Mouse (Mus musculus) olfactory bulb, adult 2 months (tissue): Measurements from ENCODE around the gene Comtd1. TPM values are rescaled to one million over a fixed set of nuclear protein-coding genes. Genes with fewer than 3 reads are reported as not detected.

Experiments used
- H3K27ac ChIP-seq: fragments of 200-500 bp; 2 replicates; pipeline ENCODE4 v1.5.1; 2012; ENCODE audit warnings: low read depth, low read length; ENCODE audit not compliant: insufficient read depth
- H3K4me1 ChIP-seq: fragments of 200-500 bp; 2 replicates; pipeline ENCODE4 v1.6.1; 2012; ENCODE audit warnings: low read length; ENCODE audit not compliant: control insufficient read depth, insufficient read depth
- H3K4me3 ChIP-seq: fragments of 200-500 bp; 2 replicates; pipeline ENCODE4 v1.5.1; 2012; ENCODE audit warnings: mild to moderate bottlenecking, low read depth, low read length, moderate library complexity; ENCODE audit not compliant: insufficient read depth
- CTCF ChIP-seq: fragments of 200-500 bp; IDR thresholded peaks from 2 replicates; pipeline ENCODE4 v1.5.1; 2012; ENCODE audit warnings: low read depth, mild to moderate bottlenecking, low read length, moderate library complexity; ENCODE audit not compliant: insufficient read depth
- POLR2A ChIP-seq: fragments of 200-500 bp; IDR thresholded peaks from 2 replicates; pipeline ENCODE4 v1.6.1; 2012; ENCODE audit warnings: mild to moderate bottlenecking, low read depth, low read length, moderate library complexity; ENCODE audit not compliant: insufficient read depth
- WGBS: fragments of 180-500 bp; shearing (Covaris S2); methylation state at CpG from one replicate; pipeline ENCODE4 v1.1.7; 2018; 5-methylcytosine and 5-hydroxymethylcytosine counted together
- polyA plus RNA-seq: library from polyadenylated mRNA; stranded (reverse); fragments of >200 nt; gene quantifications from 2 replicates; pipeline ENCODE4 v1.2.4, GENCODE M21; 2012; ENCODE audit warnings: low replicate concordance; ENCODE audit not compliant: missing spikeins, insufficient read depth, insufficient read length

Comtd1 gene
- not detected in 2 replicates for polyA plus RNA-seq

GRCm38 (mm10) chr14:21848166-21849154 lies at the start of gene Comtd1:
Gene Comtd1 (minus strand): TSS chr14:21848977.
- no peak for TF ChIP-seq POLR2A
- TF ChIP-seq CTCF, result peak; percentile 100
- Histone ChIP-seq H3K4me1 (peaks cover 14% of the 10 kb centered on the region), H3K27ac (no peak within 1 kb of the TSS), H3K4me3 (peak within 1 kb of the TSS; percentile 93)
- under 1% methylated on average over 51 of the region's 51 CpGs for WGBS

GRCm38 (mm10) chr14:21892341-21892659 lies 43.5 kb upstream of the Comtd1 start:
- TF ChIP-seq CTCF (no peak), POLR2A (no peak)
- H3K4me1 ChIP-seq, result no peaks in the 10 kb centered on the region
- WGBS, result 89% methylated on average over 6 of the region's 6 CpGs
- H3K27ac ChIP-seq, result no peak overlapping the region
- H3K4me3 ChIP-seq, result no peak overlapping the region

- TF ChIP-seq CTCF (no peak), POLR2A (no peak)
- 55% methylated on average over 15 of the region's 15 CpGs for WGBS
- Histone ChIP-seq H3K4me3 (no peak overlapping the region), H3K4me1 (no peaks in the 10 kb centered on the region), H3K27ac (no peak overlapping the region)
Observed at GRCm38 (mm10) chr14:21891581-21892340, 43.0 kb upstream of the Comtd1 start.

GRCm38 (mm10) chr14:21890430-21890829 lies 41.7 kb upstream of the Comtd1 start:
- no peaks in the 10 kb centered on the region for H3K4me1 ChIP-seq
- TF ChIP-seq CTCF (no peak), POLR2A (no peak)
- WGBS, result 75% methylated on average over 2 of the region's 2 CpGs
- H3K4me3 ChIP-seq, result no peak overlapping the region
- H3K27ac ChIP-seq, result no peak overlapping the region

GRCm38 (mm10) chr14:21866816-21867215 lies 18.0 kb upstream of the Comtd1 start:
- TF ChIP-seq POLR2A, result no peak
- no peak for TF ChIP-seq CTCF
- no peaks in the 10 kb centered on the region for H3K4me1 ChIP-seq
- 87% methylated on average over 7 of the region's 7 CpGs for WGBS
- no peak overlapping the region for H3K27ac ChIP-seq
- H3K4me3 ChIP-seq, result no peak overlapping the region

GRCm38 (mm10) chr14:21866291-21866690 lies 17.5 kb upstream of the Comtd1 start:
- TF ChIP-seq CTCF, result no peak
- TF ChIP-seq POLR2A, result no peak
- no peak overlapping the region for H3K4me3 ChIP-seq
- H3K4me1 ChIP-seq, result no peaks in the 10 kb centered on the region
- WGBS, result 70% methylated on average over 7 of the region's 7 CpGs
- H3K27ac ChIP-seq, result no peak overlapping the region

- Histone ChIP-seq H3K4me1 (peaks cover 7% of the 10 kb centered on the region), H3K27ac (no peak overlapping the region), H3K4me3 (no peak overlapping the region)
- TF ChIP-seq POLR2A (no peak), CTCF (no peak)
- WGBS, result 92% methylated on average over 14 of the region's 14 CpGs
Observed at GRCm38 (mm10) chr14:21856886-21857285, 8.1 kb upstream of the Comtd1 start.

- TF ChIP-seq CTCF (no peak), POLR2A (no peak)
- Histone ChIP-seq H3K27ac (no peak overlapping the region), H3K4me3 (no peak overlapping the region), H3K4me1 (peaks cover 7% of the 10 kb centered on the region)
- 74% methylated on average over 3 of the region's 3 CpGs for WGBS
Observed at GRCm38 (mm10) chr14:21855961-21856360, 7.2 kb upstream of the Comtd1 start.

GRCm38 (mm10) chr14:21854271-21854670 lies 5.5 kb upstream of the Comtd1 start:
- 77% methylated on average over 9 of the region's 9 CpGs for WGBS
- H3K27ac ChIP-seq, result no peak overlapping the region
- TF ChIP-seq POLR2A, result no peak
- TF ChIP-seq CTCF, result no peak
- no peak overlapping the region for H3K4me3 ChIP-seq
- H3K4me1 ChIP-seq, result peaks cover 7% of the 10 kb centered on the region
